9 mouse cellular contexts compared by ENCODE assay signal in the genomic region with DNA sequence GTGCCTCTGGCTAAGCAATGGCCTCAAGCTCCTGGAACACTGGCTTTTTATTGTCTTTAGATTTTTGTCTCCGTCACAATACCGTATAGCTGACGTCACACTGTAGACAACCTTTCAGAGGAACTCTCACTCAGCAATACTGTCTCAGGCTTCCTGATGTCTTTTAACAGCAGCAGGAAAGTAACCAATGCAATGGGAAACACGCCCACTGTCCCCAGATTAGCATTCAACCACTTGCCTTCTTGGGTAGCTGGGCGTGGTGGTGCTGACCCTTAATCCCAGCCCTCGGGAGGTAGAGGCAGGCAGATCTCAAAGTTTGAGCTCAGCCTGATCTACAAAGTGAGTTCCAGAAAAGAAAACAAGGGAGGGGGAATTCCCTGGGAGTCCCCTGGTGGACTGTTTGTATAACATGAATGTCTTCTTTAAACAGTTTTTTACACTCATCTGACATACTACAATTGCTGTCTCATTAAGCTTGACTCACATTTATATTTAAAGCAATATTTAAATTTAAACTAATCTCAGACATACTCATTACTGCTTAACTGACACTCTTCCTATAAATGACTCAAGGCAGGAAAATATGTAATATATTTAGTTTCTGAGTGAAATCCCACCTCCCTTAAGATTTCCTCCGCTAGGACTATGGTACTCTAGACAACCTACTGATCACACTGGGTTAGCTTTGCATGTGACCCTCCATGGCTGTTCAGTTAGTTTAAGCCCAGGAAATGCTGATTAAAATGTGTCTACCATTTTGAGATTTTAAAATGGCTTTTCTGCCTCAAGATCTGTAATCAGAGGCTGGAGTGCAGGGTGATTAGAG. TPM values are rescaled to one million over a fixed set of nuclear protein-coding genes. Genes with fewer than 3 reads are reported as not detected.
DNase-seq lines count a peak whose midpoint lies in the region; ATAC-seq and TF ChIP-seq lines count a peak whose summit lies in the region.
"Had no signal": no experiment of that assay in that cellular context is flagged by ENCODE, and none has a peak within 500 bp of the region (broad histone marks: within the 10 kb centered on the region; RNA-seq: fewer than 3 reads in every experiment).

No protein-coding gene starts in this region.

- no peak for DNase-seq in kidney, adult 9 months
- no peak for DNase-seq in intestine, embryonic 14.5 days (ENCODE audit: low spot score)
- DNase-seq in midbrain, postnatal 0 days (ENCODE audit: low spot score) = no peak
- no peak for DNase-seq in adrenal gland, postnatal 14 days
- no peak for DNase-seq in cerebellum, adult 9-11 months
- no peak for DNase-seq in adipocyte (ENCODE audit: low spot score)
- DNase-seq: lung, postnatal 4 days had no signal

- peak; percentile 20; the same call in 1 of the 2 replicates for TF ChIP-seq CTCF in midbrain, postnatal 0 days (IDR thresholded peaks at IDR 0.05)

- WGBS in kidney, embryonic 16.5 days = 63% methylated on average over 7 of the region's 7 CpGs
- 44% methylated on average over 7 of the region's 7 CpGs for WGBS in embryonic facial prominence, embryonic 13.5 days
- 35% methylated on average over 7 of the region's 7 CpGs for WGBS in intestine, embryonic 14.5 days
- WGBS in midbrain, postnatal 0 days = 35% methylated on average over 7 of the region's 7 CpGs

- 0 out of 2 replicates have a peak overlapping the region, but pooled peaks have one; percentile 30 for H3K27ac ChIP-seq in kidney, embryonic 16.5 days (ENCODE audit: low read length)
- peak overlapping the region; percentile 41; the same call in 1 of the 2 replicates for H3K27ac ChIP-seq in embryonic facial prominence, embryonic 13.5 days
- peak overlapping the region; percentile 48; the same call in 1 of the 2 replicates for H3K27ac ChIP-seq in intestine, embryonic 14.5 days (ENCODE audit: low read depth)
- H3K27ac ChIP-seq in midbrain, postnatal 0 days (ENCODE audit: low read depth, low read length) = peak overlapping the region; percentile 65

- H3K27me3 ChIP-seq in kidney, embryonic 16.5 days (ENCODE audit: insufficient read depth, low read length) = no peaks in the 10 kb centered on the region
- H3K27me3 ChIP-seq in embryonic facial prominence, embryonic 13.5 days = no peaks in the 10 kb centered on the region
- H3K27me3 ChIP-seq in intestine, embryonic 14.5 days (replicated peaks; ENCODE audit: control insufficient read depth, insufficient read depth, low read length) = no peaks in the 10 kb centered on the region
- H3K27me3 ChIP-seq in midbrain, postnatal 0 days (ENCODE audit: insufficient read depth, low read length) = no peaks in the 10 kb centered on the region

- H3K4me1 ChIP-seq in kidney, embryonic 16.5 days (ENCODE audit: insufficient read depth, low read length) = 0 out of 2 replicates have a peak, but pooled peaks cover 3% of the 10 kb centered on the region
- H3K4me1 ChIP-seq in embryonic facial prominence, embryonic 13.5 days = peaks cover 19% of the 10 kb centered on the region
- H3K4me1 ChIP-seq in intestine, embryonic 14.5 days (replicated peaks; ENCODE audit: control insufficient read depth, insufficient read depth, low read length) = peaks cover 9% of the 10 kb centered on the region
- H3K4me1 ChIP-seq in midbrain, postnatal 0 days (ENCODE audit: insufficient read depth, low read length) = peaks cover 10% of the 10 kb centered on the region

- no peaks in the 10 kb centered on the region for H3K9me3 ChIP-seq in kidney, embryonic 16.5 days (ENCODE audit: low read length)
- no peaks in the 10 kb centered on the region for H3K9me3 ChIP-seq in embryonic facial prominence, embryonic 13.5 days
- no peaks in the 10 kb centered on the region for H3K9me3 ChIP-seq in intestine, embryonic 14.5 days (ENCODE audit: control insufficient read depth, low read length)
- no peaks in the 10 kb centered on the region for H3K9me3 ChIP-seq in midbrain, postnatal 0 days (ENCODE audit: low read length)

- H3K4me2 ChIP-seq in kidney, embryonic 16.5 days (replicated peaks; ENCODE audit: low read depth, low read length) = no peak overlapping the region
- no peak overlapping the region for H3K4me2 ChIP-seq in embryonic facial prominence, embryonic 13.5 days
- no peak overlapping the region for H3K4me2 ChIP-seq in intestine, embryonic 14.5 days (ENCODE audit: low read length)
- H3K4me2 ChIP-seq in midbrain, postnatal 0 days (ENCODE audit: low read depth, low read length, poor library complexity, severe bottlenecking) = no peak overlapping the region

- H3K4me3 ChIP-seq in kidney, embryonic 16.5 days (ENCODE audit: low read length) = no peak overlapping the region
- H3K4me3 ChIP-seq in embryonic facial prominence, embryonic 13.5 days = no peak overlapping the region
- no peak overlapping the region for H3K4me3 ChIP-seq in intestine, embryonic 14.5 days (ENCODE audit: low read depth, low read length)
- no peak overlapping the region for H3K4me3 ChIP-seq in midbrain, postnatal 0 days (ENCODE audit: low read depth, low read length)

- no peak overlapping the region for H3K9ac ChIP-seq in kidney, embryonic 16.5 days (replicated peaks; ENCODE audit: low read length)
- no peak overlapping the region for H3K9ac ChIP-seq in embryonic facial prominence, embryonic 13.5 days
- H3K9ac ChIP-seq in intestine, embryonic 14.5 days (ENCODE audit: low read length) = no peak overlapping the region
- 0 out of 2 replicates have a peak overlapping the region, but pooled peaks have one; percentile 8 for H3K9ac ChIP-seq in midbrain, postnatal 0 days (replicated peaks; ENCODE audit: low read length, poor library complexity, severe bottlenecking)

- peaks cover 36% of the 10 kb centered on the region for H3K36me3 ChIP-seq in kidney, embryonic 16.5 days (ENCODE audit: insufficient read depth, low read length)
- peaks cover 40% of the 10 kb centered on the region for H3K36me3 ChIP-seq in embryonic facial prominence, embryonic 13.5 days
- peaks cover 40% of the 10 kb centered on the region for H3K36me3 ChIP-seq in intestine, embryonic 14.5 days (ENCODE audit: control insufficient read depth, insufficient read depth, low read length)
- H3K36me3 ChIP-seq in midbrain, postnatal 0 days (ENCODE audit: insufficient read depth, low read length) = peaks cover 9% of the 10 kb centered on the region

- peak; percentile 39; the same call in 1 of the 2 replicates for ATAC-seq in kidney, embryonic 16.5 days (ENCODE audit: low FRiP score, low TSS enrichment)
- ATAC-seq in embryonic facial prominence, embryonic 13.5 days (ENCODE audit: insufficient number of reproducible peaks, insufficient read depth, low FRiP score, low TSS enrichment, low read depth) = no peak
- no peak for ATAC-seq in intestine, embryonic 14.5 days (replicated peaks; ENCODE audit: low FRiP score, low TSS enrichment, low read depth)
- no peak; the same call in 1 of the 2 replicates for ATAC-seq in midbrain, postnatal 0 days (ENCODE audit: low FRiP score)

RNA-seq across cellular contexts. Expression of gene Mpzl1, which starts 24.6 kb away (rescaled TPM):
- 221 and 236 TPM in 2 replicates for polyA plus RNA-seq in kidney, embryonic 16.5 days (2015; fragmentation: Nextera tagmentation; extraction: Ambion mirVana)
- 146 and 163 TPM in 2 replicates for polyA plus RNA-seq in embryonic facial prominence, embryonic 13.5 days (2015; fragmentation: Nextera tagmentation; extraction: Ambion mirVana)
- polyA plus RNA-seq in intestine, embryonic 14.5 days (2014; fragmentation: Nextera tagmentation; extraction: Ambion mirVana) = 172 and 187 TPM in 2 replicates
- total RNA-seq in midbrain, postnatal 0 days (2014; rRNA removed) = 29.7 and 38.2 TPM in 2 replicates
- 138 and 146 TPM in 2 replicates for polyA plus RNA-seq in midbrain, postnatal 0 days (2015; fragmentation: Nextera tagmentation; extraction: Ambion mirVana)
- total RNA-seq in adrenal gland, postnatal 14 days (2021) = 39.1 and 40.4 TPM in 2 replicates
